Mouse (Mus musculus) heart, postnatal 0 days (tissue): ENCODE data around the gene Hnf4a. TPM values are rescaled to one million over a fixed set of nuclear protein-coding genes. Genes with fewer than 3 reads are reported as not detected.

Experiments used
- ATAC-seq: fragments of 200-750 bp; cut with Nextera tagmentation; 2 replicates; pipeline ENCODE4 v1.8.0; 2017; ENCODE audit warnings: low read depth, moderate number of reproducible peaks, moderate library complexity; ENCODE audit not compliant: insufficient read depth
- DNase-seq: peaks from one replicate; pipeline ENCODE4 v3.0.0-alpha.2; 2016; ENCODE audit warnings: low spot score
- H3K27ac ChIP-seq: fragments of 300-500 bp; sonication (generic); 2 replicates; pipeline ENCODE4 v1.5.1; 2014; ENCODE audit warnings: low read depth, mild to moderate bottlenecking
- H3K27me3 ChIP-seq: fragments of 300-500 bp; sonication (generic); 2 replicates; pipeline ENCODE4 v1.6.1; 2014; ENCODE audit warnings: low read length, mixed read lengths; ENCODE audit not compliant: control insufficient read depth, insufficient read depth
- H3K36me3 ChIP-seq: fragments of 300-500 bp; sonication (generic); replicated peaks from 2 replicates; pipeline ENCODE4 v1.6.1; 2014; ENCODE audit warnings: low read length, mixed read lengths; ENCODE audit not compliant: control insufficient read depth, insufficient read depth
- H3K4me1 ChIP-seq: fragments of 300-500 bp; sonication (generic); 2 replicates; pipeline ENCODE4 v1.6.1; 2014; ENCODE audit warnings: antibody characterized with exemption; ENCODE audit not compliant: control insufficient read depth, insufficient read depth
- H3K4me2 ChIP-seq: fragments of 300-500 bp; sonication (generic); 2 replicates; pipeline ENCODE4 v1.6.1; 2014; ENCODE audit warnings: low read depth, mild to moderate bottlenecking, low read length, moderate library complexity
- H3K4me3 ChIP-seq: fragments of 300-500 bp; sonication (generic); 2 replicates; pipeline ENCODE4 v1.5.1; 2014; ENCODE audit warnings: low read depth, low read length
- H3K9ac ChIP-seq: fragments of 300-500 bp; sonication (generic); replicated peaks from 2 replicates; pipeline ENCODE4 v1.6.1; 2014; ENCODE audit warnings: low read depth, low read length, mixed read lengths
- H3K9me3 ChIP-seq: fragments of 300-500 bp; sonication (generic); replicated peaks from 2 replicates; pipeline ENCODE4 v1.6.1; 2016; ENCODE audit warnings: low read length; ENCODE audit not compliant: control insufficient read depth
- CTCF ChIP-seq: IDR thresholded peaks from 2 replicates; pipeline ENCODE4 v1.5.1; 2016; ENCODE audit warnings: antibody characterized with exemption, control low read depth, low read depth
- EP300 ChIP-seq: IDR thresholded peaks from 2 replicates; pipeline ENCODE4 v1.6.1; 2016; ENCODE audit warnings: antibody characterized with exemption, low read depth
- WGBS: fragments of 180-500 bp; shearing (Covaris S2); extraction: QIAGEN DNeasy Blood & Tissue Kit; methylation state at CpG from one replicate; pipeline ENCODE4 v1.1.7; 2014; 5-methylcytosine and 5-hydroxymethylcytosine counted together
- polyA plus RNA-seq: library from polyadenylated mRNA; unstranded; fragments of >200 nt; fragmentation: Nextera tagmentation; extraction: Ambion mirVana; gene quantifications from 2 replicates; pipeline ENCODE4 v1.2.1, GENCODE M21; 2015
- total RNA-seq: library from RNA; depleted of rRNA; stranded (reverse); fragments of >200 nt; gene quantifications from 2 replicates; pipeline ENCODE4 v1.2.3, GENCODE M21; 2014; ENCODE audit warnings: low replicate concordance

Hnf4a gene
- total and polyA plus RNA-seq, 2 experiments from 2014 or later, result not detected

DNA sequence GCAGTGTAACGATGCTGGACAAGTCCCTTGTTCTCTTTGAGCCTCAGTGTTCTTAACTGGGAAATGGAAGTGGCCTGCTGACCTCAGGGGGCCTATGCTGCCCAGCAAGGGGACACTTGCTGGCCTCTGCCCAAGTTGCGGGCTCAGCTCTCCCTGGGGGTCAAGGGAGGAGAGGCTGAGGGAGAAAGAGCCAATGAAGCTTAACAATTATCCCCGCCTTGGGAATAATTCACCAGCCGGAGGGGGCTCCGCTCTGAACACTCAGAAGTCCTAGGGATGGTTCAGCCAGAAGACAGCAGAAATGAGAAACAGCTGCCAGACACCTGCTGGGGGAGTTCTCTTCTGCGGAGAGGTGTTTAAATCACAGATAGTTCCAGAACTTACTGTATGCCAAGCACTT lies 43.2 kb downstream of the Hnf4a start:
- 71% methylated on average over 6 of the region's 6 CpGs for WGBS

DNA sequence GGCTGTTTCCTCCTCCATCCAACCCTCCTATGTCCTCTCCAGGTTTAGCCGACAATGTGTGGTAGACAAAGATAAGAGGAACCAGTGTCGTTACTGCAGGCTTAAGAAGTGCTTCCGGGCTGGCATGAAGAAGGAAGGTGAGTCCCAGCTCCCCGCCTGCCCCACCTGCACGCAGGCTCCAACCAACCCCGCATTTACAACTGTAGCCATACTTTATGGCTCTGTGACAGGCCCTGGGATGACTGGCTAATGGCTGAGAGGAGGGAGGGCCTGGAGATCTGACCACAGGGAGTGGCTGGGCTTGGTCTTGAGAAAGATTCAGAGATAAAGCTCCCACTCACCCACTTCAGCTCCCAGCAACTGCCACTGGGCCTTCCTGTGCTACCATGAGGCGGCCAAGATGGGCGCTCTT lies 45.9 kb downstream of the Hnf4a start:
- H3K36me3 ChIP-seq, result no peaks in the 10 kb centered on the region
- no peak for TF ChIP-seq EP300
- no peak for TF ChIP-seq CTCF
- H3K9me3 ChIP-seq, result no peaks in the 10 kb centered on the region
- H3K9ac ChIP-seq, result no peak overlapping the region
- no peak overlapping the region for H3K4me3 ChIP-seq
- no peak overlapping the region for H3K27ac ChIP-seq
- no peak overlapping the region for H3K4me2 ChIP-seq
- ATAC-seq (no peak), DNase-seq (no peak)
- WGBS, result 57% methylated on average over 8 of the region's 8 CpGs
- H3K4me1 ChIP-seq, result no peaks in the 10 kb centered on the region
- peaks cover 25% of the 10 kb centered on the region for H3K27me3 ChIP-seq

More for the DNA sequence above, 43.2 kb downstream of the Hnf4a start:
- Histone ChIP-seq H3K4me3 (no peak overlapping the region), H3K4me1 (no peaks in the 10 kb centered on the region), H3K4me2 (no peak overlapping the region), H3K36me3 (no peaks in the 10 kb centered on the region), H3K27me3 (peaks cover 19% of the 10 kb centered on the region), H3K9ac (no peak overlapping the region), H3K27ac (no peak overlapping the region), H3K9me3 (no peaks in the 10 kb centered on the region)
- TF ChIP-seq CTCF (no peak), EP300 (no peak)
- no peak for ATAC-seq
- DNase-seq, result no peak

- Histone ChIP-seq H3K27ac (no peak overlapping the region), H3K4me2 (no peak overlapping the region), H3K4me3 (no peak overlapping the region), H3K9me3 (no peaks in the 10 kb centered on the region), H3K27me3 (peaks cover 23% of the 10 kb centered on the region), H3K9ac (no peak overlapping the region), H3K4me1 (no peaks in the 10 kb centered on the region), H3K36me3 (no peaks in the 10 kb centered on the region)
- WGBS, result 72% methylated on average over 4 of the region's 4 CpGs
- TF ChIP-seq CTCF (no peak), EP300 (no peak)
- ATAC-seq, result no peak
- DNase-seq, result no peak
Measured at GRCm38 (mm10) chr2:163554425-163554982, 47.9 kb downstream of the Hnf4a start.

DNA sequence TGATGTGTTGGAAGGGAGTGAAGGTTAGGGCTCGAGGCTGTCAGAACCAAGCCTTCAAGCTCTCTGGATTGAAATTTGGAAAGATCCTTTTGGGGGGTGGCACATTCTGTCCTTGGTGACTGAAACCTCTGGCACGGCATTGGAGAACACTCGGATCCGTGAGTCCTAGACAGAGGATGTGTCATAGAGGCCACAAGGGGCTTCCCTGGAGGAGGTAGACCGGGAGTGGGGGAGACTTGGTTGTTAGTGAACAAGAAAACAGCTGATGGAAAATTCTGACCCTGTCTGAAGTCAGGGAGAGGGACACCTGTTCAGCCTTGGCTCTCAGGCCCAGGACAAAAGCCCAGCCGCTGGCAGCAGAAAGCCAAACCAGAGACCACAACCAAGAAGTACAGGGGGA lies 48.4 kb downstream of the Hnf4a start:
- no peak for TF ChIP-seq CTCF
- TF ChIP-seq EP300, result no peak
- WGBS, result 60% methylated on average over 6 of the region's 6 CpGs
- DNase-seq (no peak), ATAC-seq (no peak)
- no peaks in the 10 kb centered on the region for H3K9me3 ChIP-seq
- H3K36me3 ChIP-seq, result no peaks in the 10 kb centered on the region
- no peak overlapping the region for H3K4me3 ChIP-seq
- H3K9ac ChIP-seq, result no peak overlapping the region
- no peak overlapping the region for H3K27ac ChIP-seq
- H3K4me1 ChIP-seq, result no peaks in the 10 kb centered on the region
- H3K4me2 ChIP-seq, result no peak overlapping the region
- peaks cover 22% of the 10 kb centered on the region for H3K27me3 ChIP-seq

DNA sequence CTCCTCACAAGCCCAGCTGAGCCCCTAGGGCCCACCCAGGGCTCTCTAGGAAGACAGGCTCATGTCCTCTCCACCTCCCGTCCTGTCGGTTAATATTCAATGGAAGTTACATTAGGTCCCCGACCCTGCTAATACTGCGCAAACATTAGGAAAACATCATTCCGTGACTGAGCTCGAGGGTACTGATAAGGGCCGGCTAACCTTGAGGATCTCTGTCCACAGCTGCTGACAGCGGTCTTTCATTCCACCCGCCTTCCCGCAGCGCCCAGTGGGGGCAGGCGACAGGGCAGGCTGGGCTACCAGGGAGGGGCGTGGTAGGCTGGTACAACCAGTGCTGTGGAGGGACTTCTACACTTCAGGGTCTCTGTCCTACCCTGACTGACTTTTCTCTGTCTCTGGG lies 48.8 kb downstream of the Hnf4a start:
- no peaks in the 10 kb centered on the region for H3K4me1 ChIP-seq
- TF ChIP-seq CTCF (no peak), EP300 (no peak)
- 23% methylated on average over 13 of the region's 13 CpGs for whole genome bisulfite sequencing
- H3K27me3 ChIP-seq, result peaks cover 25% of the 10 kb centered on the region
- no peaks in the 10 kb centered on the region for H3K36me3 ChIP-seq
- DNase-seq (no peak), ATAC-seq (no peak)
- H3K9me3 ChIP-seq, result no peaks in the 10 kb centered on the region
- H3K4me2 ChIP-seq, result no peak overlapping the region
- H3K27ac ChIP-seq, result no peak overlapping the region
- H3K9ac ChIP-seq, result no peak overlapping the region
- H3K4me3 ChIP-seq, result no peak overlapping the region

DNA sequence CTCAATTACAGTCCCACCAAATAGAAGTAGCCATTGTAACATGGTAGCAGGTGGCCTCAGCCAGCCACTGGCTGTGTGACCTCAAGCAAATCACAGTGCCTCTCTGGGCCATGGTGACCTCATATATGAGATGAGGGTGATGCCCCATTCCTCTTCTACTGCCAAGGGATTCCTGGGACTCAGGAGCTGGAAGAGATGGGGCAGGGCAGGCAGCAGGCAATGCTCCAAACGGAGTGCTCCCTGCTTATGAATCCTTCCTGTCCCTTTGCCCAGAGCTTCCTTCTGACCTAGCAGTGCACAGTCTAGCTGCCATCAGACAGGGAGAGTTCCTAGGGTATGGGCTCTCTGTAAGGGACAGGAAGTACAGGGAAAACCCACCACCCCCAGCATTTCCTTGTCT lies 51.9 kb downstream of the Hnf4a start:
- H3K9ac ChIP-seq, result no peak overlapping the region
- H3K9me3 ChIP-seq, result no peaks in the 10 kb centered on the region
- no peaks in the 10 kb centered on the region for H3K4me1 ChIP-seq
- H3K4me2 ChIP-seq, result no peak overlapping the region
- 75% methylated on average over 1 of the region's 1 CpGs for WGBS
- ATAC-seq (no peak), DNase-seq (no peak)
- no peak overlapping the region for H3K4me3 ChIP-seq
- no peak for TF ChIP-seq EP300
- TF ChIP-seq CTCF, result no peak
- no peaks in the 10 kb centered on the region for H3K36me3 ChIP-seq
- no peak overlapping the region for H3K27ac ChIP-seq
- peaks cover 32% of the 10 kb centered on the region for H3K27me3 ChIP-seq
